Comparison of ENCODE assay signal across 8 mouse cellular contexts in the genomic region with DNA sequence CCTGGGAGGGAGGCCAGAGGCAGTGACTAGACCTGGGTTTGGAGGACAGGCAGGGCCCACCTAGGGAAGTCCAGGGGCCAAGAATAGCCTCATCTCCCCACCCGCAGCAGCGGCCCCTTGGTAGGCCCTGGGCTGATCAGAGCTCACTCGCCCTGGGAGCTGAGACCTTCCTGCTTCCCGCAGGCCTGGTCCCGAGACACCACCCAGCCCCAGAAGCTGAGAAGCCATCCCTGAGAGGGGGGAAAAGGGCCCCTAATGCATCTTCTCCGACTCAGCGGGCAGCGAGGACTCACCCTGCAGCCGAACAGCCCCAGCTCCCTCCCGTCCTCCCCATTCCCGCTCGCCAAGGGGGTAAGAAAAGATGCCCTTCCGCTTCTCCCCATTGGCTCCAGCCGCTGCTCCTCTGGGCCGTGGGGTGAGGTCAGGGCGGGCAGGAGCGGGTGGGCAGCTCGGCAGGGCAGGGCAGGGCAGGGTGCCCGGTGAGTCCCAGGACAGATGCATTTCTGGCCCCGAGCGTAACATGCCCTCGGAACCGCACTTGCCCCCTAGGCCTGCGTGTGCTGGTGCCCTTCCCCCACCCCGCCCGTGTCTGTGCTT.
A peak's percentile ranks its signal among the peaks of the same experiment; 100 is the strongest.
DNase-seq lines count a peak whose midpoint lies in the region; ATAC-seq lines count a peak whose summit lies in the region.

No protein-coding gene starts in this region.

- H3K9ac ChIP-seq in lung, embryonic 16.5 days (ENCODE audit: low read length) = peak overlapping the region; percentile 47
- H3K9ac ChIP-seq in forebrain, embryonic 16.5 days (replicated peaks; ENCODE audit: low read depth, low read length) = peak overlapping the region; percentile 62
- H3K9ac ChIP-seq in liver, embryonic 12.5 days = no peak overlapping the region
- peak overlapping the region; percentile 61 for H3K9ac ChIP-seq in stomach, embryonic 16.5 days (ENCODE audit: low read length)

- WGBS in lung, embryonic 16.5 days = 19% methylated on average over 26 of the region's 26 CpGs
- WGBS in forebrain, embryonic 16.5 days = 8% methylated on average over 24 of the region's 26 CpGs
- WGBS in liver, embryonic 12.5 days (ENCODE audit: insufficient replicate concordance) = 18% methylated on average over 26 of the region's 26 CpGs
- WGBS in stomach, embryonic 16.5 days = 17% methylated on average over 26 of the region's 26 CpGs

- H3K4me1 ChIP-seq in lung, embryonic 16.5 days (replicated peaks; ENCODE audit: control insufficient read depth, insufficient read depth, low read length) = peaks cover 13% of the 10 kb centered on the region
- peaks cover 8% of the 10 kb centered on the region for H3K4me1 ChIP-seq in forebrain, embryonic 16.5 days (replicated peaks; ENCODE audit: control insufficient read depth, insufficient read depth, low read length)
- H3K4me1 ChIP-seq in liver, embryonic 12.5 days = peaks cover 9% of the 10 kb centered on the region
- H3K4me1 ChIP-seq in stomach, embryonic 16.5 days (ENCODE audit: control insufficient read depth, insufficient read depth, low read length) = peaks cover 11% of the 10 kb centered on the region

- peak overlapping the region; percentile 52 for H3K4me2 ChIP-seq in lung, embryonic 16.5 days (ENCODE audit: low read depth, low read length)
- H3K4me2 ChIP-seq in forebrain, embryonic 16.5 days (ENCODE audit: low read length) = peak overlapping the region; percentile 54
- H3K4me2 ChIP-seq in liver, embryonic 12.5 days = peak overlapping the region; percentile 50
- H3K4me2 ChIP-seq in stomach, embryonic 16.5 days (ENCODE audit: low read depth, low read length) = peak overlapping the region; percentile 56

- peaks cover 12% of the 10 kb centered on the region; the same call in 1 of the 2 replicates for H3K27me3 ChIP-seq in lung, embryonic 16.5 days (ENCODE audit: control insufficient read depth, insufficient read depth, low read depth, low read length)
- no peaks in the 10 kb centered on the region; the same call in 1 of the 2 replicates for H3K27me3 ChIP-seq in forebrain, embryonic 16.5 days (replicated peaks; ENCODE audit: control insufficient read depth, insufficient read depth, low read length)
- peaks cover 91% of the 10 kb centered on the region for H3K27me3 ChIP-seq in liver, embryonic 12.5 days (replicated peaks)
- H3K27me3 ChIP-seq in stomach, embryonic 16.5 days (ENCODE audit: control insufficient read depth, insufficient read depth, low read length) = peaks cover 4% of the 10 kb centered on the region

- H3K36me3 ChIP-seq in lung, embryonic 16.5 days (ENCODE audit: control insufficient read depth, insufficient read depth, low read length) = no peaks in the 10 kb centered on the region
- H3K36me3 ChIP-seq in forebrain, embryonic 16.5 days (ENCODE audit: control insufficient read depth, insufficient read depth) = no peaks in the 10 kb centered on the region; the same call in 1 of the 2 replicates
- no peaks in the 10 kb centered on the region for H3K36me3 ChIP-seq in liver, embryonic 12.5 days
- H3K36me3 ChIP-seq in stomach, embryonic 16.5 days (ENCODE audit: control insufficient read depth, insufficient read depth, low read length) = no peaks in the 10 kb centered on the region

- no peaks in the 10 kb centered on the region for H3K9me3 ChIP-seq in lung, embryonic 16.5 days (ENCODE audit: control insufficient read depth, low read length)
- H3K9me3 ChIP-seq in forebrain, embryonic 16.5 days (ENCODE audit: control insufficient read depth, low read length) = no peaks in the 10 kb centered on the region
- H3K9me3 ChIP-seq in liver, embryonic 12.5 days (replicated peaks) = 0 out of 2 replicates have a peak, but pooled peaks cover 2% of the 10 kb centered on the region
- no peaks in the 10 kb centered on the region for H3K9me3 ChIP-seq in stomach, embryonic 16.5 days (replicated peaks; ENCODE audit: control insufficient read depth, low read length)

- DNase-seq in lung, postnatal 10 days = no peak
- no peak for DNase-seq in spleen, postnatal 14 days (ENCODE audit: low spot score in 2 of 2)
- no peak for DNase-seq in cerebellum, adult 9-10 months

- peak overlapping the region; percentile 29 for H3K4me3 ChIP-seq in lung, embryonic 16.5 days (ENCODE audit: low read length)
- peak overlapping the region; percentile 31 for H3K4me3 ChIP-seq in forebrain, embryonic 16.5 days (replicated peaks; ENCODE audit: low read length)
- peak overlapping the region; percentile 11 for H3K4me3 ChIP-seq in liver, embryonic 12.5 days
- peak overlapping the region; percentile 39 for H3K4me3 ChIP-seq in stomach, embryonic 16.5 days (replicated peaks; ENCODE audit: low read length)

- no peak overlapping the region for H3K27ac ChIP-seq in lung, embryonic 16.5 days (ENCODE audit: low read length)
- no peak overlapping the region for H3K27ac ChIP-seq in forebrain, embryonic 16.5 days (ENCODE audit: low read length)
- no peak overlapping the region for H3K27ac ChIP-seq in liver, embryonic 12.5 days
- H3K27ac ChIP-seq in stomach, embryonic 16.5 days (ENCODE audit: low read length) = no peak overlapping the region

- no peak for ATAC-seq in lung, embryonic 16.5 days (ENCODE audit: low read depth)
- ATAC-seq in forebrain, embryonic 16.5 days = peak; percentile 39
- no peak for ATAC-seq in liver, embryonic 12.5 days
- peak; percentile 2; the same call in 1 of the 2 replicates for ATAC-seq in stomach, embryonic 16.5 days (ENCODE audit: insufficient read depth, low FRiP score)
- no peak for ATAC-seq in granulocyte monocyte progenitor cell, adult 5-6 weeks (replicated peaks; ENCODE audit: poor library complexity, severe bottlenecking)

Comparison
In these comparisons a context has a peak if more than half of its experiments do, and no peak if none do; other contexts are left out.
1. ATAC-seq: peak in forebrain, embryonic 16.5 days (single experiment) and stomach, embryonic 16.5 days (single experiment); none in lung, embryonic 16.5 days (single experiment), liver, embryonic 12.5 days (single experiment) and granulocyte monocyte progenitor cell, adult 5-6 weeks (single experiment).
2. Peak in every context shown above with its lines, with median percentiles within 50 percentile points of each other: H3K4me2 ChIP-seq and H3K4me3 ChIP-seq.